Mouse (Mus musculus) megakaryocyte, embryonic 14.5 days (primary cell): Measurements from ENCODE around the gene Hmgn2. TPM values are rescaled to one million over a fixed set of nuclear protein-coding genes. Genes with fewer than 3 reads are reported as not detected.
"Not testable (repeated sequence)": the region's sequence is repeated elsewhere in the genome, so short reads cannot be mapped to it uniquely, and the experiment has no call there.

ENCODE experiments used
- H3K27me3 ChIP-seq: replicated peaks from 2 replicates; pipeline ENCODE3; 2012; ENCODE audit warnings: inconsistent platforms
- H3K36me3 ChIP-seq: replicated peaks from 2 replicates; pipeline ENCODE3; 2012; ENCODE audit warnings: low read length, inconsistent platforms, mixed read lengths
- H3K4me1 ChIP-seq: 2 replicates; pipeline ENCODE4 v1.6.1; 2012; ENCODE audit warnings: inconsistent platforms
- H3K4me3 ChIP-seq: replicated peaks from 2 replicates; pipeline ENCODE3; 2012; ENCODE audit warnings: moderate library complexity, mild to moderate bottlenecking, inconsistent platforms
- H3K9me3 ChIP-seq: 2 replicates; pipeline ENCODE4 v1.6.1; 2012; ENCODE audit warnings: inconsistent platforms
- FLI1 ChIP-seq: IDR thresholded peaks from 2 replicates; pipeline ENCODE4 v1.6.1; 2012; ENCODE audit warnings: low read length, inconsistent platforms, mixed read lengths
- GATA1 ChIP-seq: IDR thresholded peaks from 3 replicates; pipeline ENCODE4 v1.6.1; 2012; ENCODE audit warnings: mixed read lengths, low read length, inconsistent platforms, borderline replicate concordance
- polyA plus RNA-seq: library from polyadenylated mRNA; stranded (reverse); fragments of >175 nt; gene quantifications from 2 replicates; pipeline ENCODE4 v1.2.3, GENCODE M21; 2012; ENCODE audit warnings: low replicate concordance; ENCODE audit not compliant: insufficient read depth

Gene Hmgn2
- polyA plus RNA-seq, 1 experiment, result 993 TPM

- TF ChIP-seq FLI1 (no peak), GATA1 (no peak)
- Histone ChIP-seq H3K27me3 (peaks cover 10% of the 10 kb centered on the region), H3K4me1 (peaks cover 34% of the 10 kb centered on the region), H3K9me3 (no peaks in the 10 kb centered on the region), H3K4me3 (no peak overlapping the region), H3K36me3 (peaks cover 5% of the 10 kb centered on the region)
These were observed 34.5 kb upstream of the Hmgn2 start for GRCm38 (mm10) chr4:134002903-134003302.

DNA sequence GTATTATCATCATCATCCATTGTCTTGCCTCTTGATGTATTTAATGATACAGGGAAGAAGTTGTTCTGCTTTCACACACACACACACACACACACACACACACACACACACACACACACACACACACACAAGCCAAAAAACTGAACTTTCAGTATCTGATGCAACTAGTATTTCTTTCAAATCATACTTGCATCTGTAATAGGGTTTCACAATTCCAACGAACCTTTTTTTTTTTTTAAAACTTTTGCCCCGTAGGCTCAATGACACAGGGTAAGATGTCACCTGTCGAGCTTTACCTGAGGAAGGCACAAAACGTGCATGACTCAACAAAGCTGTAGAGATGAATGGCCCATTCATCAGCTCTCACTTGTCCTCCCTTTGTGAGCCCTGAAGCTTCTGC is 33.8 kb upstream of the Hmgn2 start:
- Histone ChIP-seq H3K4me3 (no peak overlapping the region), H3K9me3 (no peaks in the 10 kb centered on the region), H3K36me3 (peaks cover 9% of the 10 kb centered on the region), H3K27me3 (peaks cover 6% of the 10 kb centered on the region), H3K4me1 (peaks cover 38% of the 10 kb centered on the region)
- TF ChIP-seq GATA1, result no peak
- TF ChIP-seq FLI1, result no peak

- TF ChIP-seq FLI1, result no peak
- peaks cover 6% of the 10 kb centered on the region for H3K27me3 ChIP-seq
- peaks cover 14% of the 10 kb centered on the region for H3K36me3 ChIP-seq
- H3K9me3 ChIP-seq, result no peaks in the 10 kb centered on the region
- peaks cover 43% of the 10 kb centered on the region for H3K4me1 ChIP-seq
- H3K4me3 ChIP-seq, result no peak overlapping the region
These were observed 33.3 kb upstream of the Hmgn2 start for GRCm38 (mm10) chr4:134001710-134002109.

GRCm38 (mm10) chr4:134000466-134001438 is 32.3 kb upstream of the Hmgn2 start, which contains the start of gene Dhdds:
TSS of gene Dhdds (minus strand) at chr4:134000918.
- Histone ChIP-seq H3K36me3 (peaks cover 22% of the 10 kb centered on the region), H3K9me3 (no peaks in the 10 kb centered on the region), H3K4me3 (peak within 1 kb of the TSS; percentile 98), H3K4me1 (peaks cover 39% of the 10 kb centered on the region), H3K27me3 (peaks cover 6% of the 10 kb centered on the region)
- no peak for TF ChIP-seq FLI1
- no peak for TF ChIP-seq GATA1

GRCm38 (mm10) chr4:133994697-133995096 is 26.2 kb upstream of the Hmgn2 start:
- Histone ChIP-seq H3K36me3 (peaks cover 78% of the 10 kb centered on the region), H3K4me3 (no peak overlapping the region), H3K27me3 (no peaks in the 10 kb centered on the region), H3K9me3 (no peaks in the 10 kb centered on the region), H3K4me1 (peaks cover 18% of the 10 kb centered on the region)
- TF ChIP-seq FLI1 (no peak), GATA1 (no peak)

GRCm38 (mm10) chr4:133991087-133991660 is 22.7 kb upstream of the Hmgn2 start:
- no peaks in the 10 kb centered on the region for H3K4me1 ChIP-seq
- peaks cover 86% of the 10 kb centered on the region for H3K36me3 ChIP-seq
- no peaks in the 10 kb centered on the region for H3K27me3 ChIP-seq
- H3K4me3 ChIP-seq, result no peak overlapping the region
- TF ChIP-seq FLI1 (no peak), GATA1 (no peak)
- H3K9me3 ChIP-seq, result no peaks in the 10 kb centered on the region

DNA sequence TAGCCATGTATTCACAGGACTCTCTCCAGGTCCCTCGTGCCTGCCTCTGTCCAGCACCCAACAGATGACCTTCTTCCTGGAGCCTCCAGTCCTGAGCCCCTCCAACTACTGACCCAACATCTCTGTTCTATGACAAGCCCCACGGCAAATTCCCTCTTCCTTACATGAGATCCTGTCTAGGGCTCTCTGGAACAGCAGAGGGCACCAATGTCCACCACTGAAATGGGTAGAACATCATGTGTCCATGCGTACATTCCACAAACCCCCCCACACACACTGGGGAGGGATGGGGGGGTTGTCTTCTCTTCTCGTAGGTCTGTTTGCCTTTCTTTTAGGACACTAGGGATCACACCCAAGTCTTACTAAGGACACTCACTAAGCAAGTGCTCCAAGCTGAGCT is 21.6 kb upstream of the Hmgn2 start:
- Histone ChIP-seq H3K4me1 (no peaks in the 10 kb centered on the region), H3K4me3 (no peak overlapping the region), H3K36me3 (peaks cover 86% of the 10 kb centered on the region), H3K9me3 (no peaks in the 10 kb centered on the region), H3K27me3 (no peaks in the 10 kb centered on the region)
- TF ChIP-seq GATA1 (no peak), FLI1 (no peak)

DNA sequence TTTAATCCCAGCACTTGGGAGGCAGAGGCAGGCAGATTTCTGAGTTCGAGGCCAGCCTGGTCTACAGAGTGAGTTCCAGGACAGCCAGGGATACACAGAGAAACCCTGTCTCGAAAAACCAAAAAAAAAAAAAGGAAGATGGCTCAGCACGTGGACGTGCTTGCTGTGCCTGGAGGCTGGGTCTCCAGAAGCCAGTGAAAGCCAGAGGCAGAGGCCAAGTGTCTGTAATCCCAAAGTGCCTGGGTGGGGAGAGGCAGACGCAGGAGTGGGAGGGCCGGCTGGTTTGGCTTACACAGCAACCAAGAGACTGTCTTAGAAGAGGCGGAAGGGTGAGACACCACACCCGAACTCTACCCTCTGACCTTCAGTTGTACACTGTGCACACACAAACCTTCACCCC is 19.8 kb upstream of the Hmgn2 start:
- peaks cover 77% of the 10 kb centered on the region for H3K36me3 ChIP-seq
- H3K27me3 ChIP-seq, H3K9me3 ChIP-seq, H3K4me1 ChIP-seq, H3K4me3 ChIP-seq: not testable (repeated sequence)

- Histone ChIP-seq H3K9me3 (no peaks in the 10 kb centered on the region), H3K27me3 (no peaks in the 10 kb centered on the region), H3K36me3 (peaks cover 84% of the 10 kb centered on the region), H3K4me1 (no peaks in the 10 kb centered on the region), H3K4me3 (no peak overlapping the region)
- no peak for TF ChIP-seq GATA1
- TF ChIP-seq FLI1, result no peak
These were observed 14.5 kb upstream of the Hmgn2 start for GRCm38 (mm10) chr4:133982936-133983335.

DNA sequence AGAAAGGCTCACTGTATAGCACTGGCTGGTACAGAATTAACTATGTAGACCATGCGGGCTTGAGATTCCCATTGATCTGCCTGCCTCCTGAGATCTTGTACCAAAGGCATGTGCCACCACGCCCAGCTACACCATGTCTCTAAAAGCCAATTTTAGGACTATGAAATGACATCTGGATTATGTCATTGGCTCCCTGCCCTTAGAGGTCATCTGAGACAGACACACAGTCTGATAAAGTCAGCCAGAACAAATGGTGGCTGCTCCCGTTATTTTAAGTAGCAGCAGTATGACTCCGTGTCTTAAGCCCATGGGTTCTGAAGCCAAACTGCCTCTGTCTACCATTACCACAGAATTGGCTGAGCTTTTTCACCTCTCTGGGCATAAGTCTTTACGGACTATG is 12.0 kb upstream of the Hmgn2 start:
- TF ChIP-seq FLI1 (no peak), GATA1 (no peak)
- Histone ChIP-seq H3K27me3 (no peaks in the 10 kb centered on the region), H3K4me3 (no peak overlapping the region), H3K4me1 (no peaks in the 10 kb centered on the region), H3K9me3 (no peaks in the 10 kb centered on the region), H3K36me3 (peaks cover 84% of the 10 kb centered on the region)
